Mouse (Mus musculus) liver, postnatal 0 days (tissue): ENCODE results near the gene Dda1. TPM values are rescaled to one million over a fixed set of nuclear protein-coding genes. Genes with fewer than 3 reads are reported as not detected.

Source experiments
- ATAC-seq: fragments of 200-750 bp; cut with Nextera tagmentation; 2 replicates; pipeline ENCODE4 v1.8.0; 2017; ENCODE audit warnings: mild to moderate bottlenecking, moderate library complexity
- DNase-seq: peaks from one replicate; pipeline ENCODE4 v3.0.0-alpha.2; 2016
- H3K27ac ChIP-seq: fragments of 300-500 bp; sonication (generic); 2 replicates; pipeline ENCODE4 v1.5.1; 2014; ENCODE audit warnings: antibody characterized with exemption, moderate library complexity, mild to moderate bottlenecking, low read depth
- H3K27me3 ChIP-seq: fragments of 300-500 bp; sonication (generic); 2 replicates; pipeline ENCODE4 v1.6.1; 2014; ENCODE audit warnings: low read length, control low read depth, mixed read lengths; ENCODE audit not compliant: insufficient read depth
- H3K36me3 ChIP-seq: fragments of 300-500 bp; sonication (generic); replicated peaks from 2 replicates; pipeline ENCODE4 v1.6.1; 2014; ENCODE audit warnings: mild to moderate bottlenecking, control low read depth, low read length, moderate library complexity, mixed read lengths; ENCODE audit not compliant: insufficient read depth
- H3K4me1 ChIP-seq: fragments of 300-500 bp; sonication (generic); 2 replicates; pipeline ENCODE4 v1.6.1; 2014; ENCODE audit warnings: antibody characterized with exemption, mild to moderate bottlenecking, control low read depth; ENCODE audit not compliant: insufficient read depth
- H3K4me2 ChIP-seq: fragments of 300-500 bp; sonication (generic); 2 replicates; pipeline ENCODE4 v1.6.1; 2014; ENCODE audit warnings: low read depth, mild to moderate bottlenecking, low read length, moderate library complexity, mixed read lengths
- H3K4me3 ChIP-seq: fragments of 300-500 bp; sonication (generic); 2 replicates; pipeline ENCODE4 v1.5.1; 2014; ENCODE audit warnings: low read depth, low read length
- H3K9ac ChIP-seq: fragments of 300-500 bp; sonication (generic); replicated peaks from 2 replicates; pipeline ENCODE4 v1.6.1; 2014; ENCODE audit warnings: mild to moderate bottlenecking, moderate library complexity
- H3K9me3 ChIP-seq: fragments of 300-500 bp; sonication (generic); 2 replicates; pipeline ENCODE4 v1.6.1; 2016; ENCODE audit warnings: mild to moderate bottlenecking, control low read depth, low read length, mixed read lengths
- CTCF ChIP-seq: sonication (generic); IDR thresholded peaks from 2 replicates; pipeline ENCODE4 v1.5.1; 2016; ENCODE audit warnings: antibody characterized with exemption, low read depth
- EP300 ChIP-seq: IDR thresholded peaks from 2 replicates; pipeline ENCODE4 v1.6.1; 2016; ENCODE audit warnings: antibody characterized with exemption, low read depth, mild to moderate bottlenecking
- WGBS: fragments of 180-500 bp; shearing (Covaris S2); extraction: QIAGEN DNeasy Blood & Tissue Kit; methylation state at CpG from one replicate; pipeline ENCODE4 v1.1.7; 2014; ENCODE audit not compliant: insufficient replicate concordance; 5-methylcytosine and 5-hydroxymethylcytosine counted together
- polyA plus RNA-seq: library from polyadenylated mRNA; unstranded; fragments of >200 nt; fragmentation: Nextera tagmentation; extraction: Ambion mirVana; gene quantifications from 2 replicates; pipeline ENCODE4 v1.2.1, GENCODE M21; 2015

Gene Dda1
- polyA plus RNA-seq, 1 experiment from 2014 or later: 31.0 TPM

DNA sequence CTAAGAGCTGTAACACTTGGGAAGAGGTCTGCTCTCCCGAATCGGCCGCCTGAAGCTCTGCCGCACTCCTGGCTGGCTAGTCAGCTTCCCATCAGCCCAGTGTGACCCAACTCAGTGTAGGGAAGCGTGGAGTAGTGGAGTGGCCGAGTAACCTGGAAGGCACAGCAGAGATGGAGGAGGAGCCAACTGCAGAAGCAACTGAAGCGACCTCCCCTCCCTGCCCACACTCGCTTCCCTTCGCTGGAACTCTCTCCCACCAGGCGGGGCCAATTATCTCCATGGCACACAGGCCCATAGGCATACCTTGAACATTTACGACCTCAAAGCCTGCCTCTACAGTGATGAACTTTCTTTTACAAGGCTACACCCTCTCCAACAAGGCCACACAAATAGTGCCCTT, 17.2 kb upstream of the Dda1 start:
- Histone ChIP-seq H3K4me2 (no peak overlapping the region), H3K4me1 (no peaks in the 10 kb centered on the region), H3K36me3 (no peaks in the 10 kb centered on the region), H3K27ac (no peak overlapping the region), H3K4me3 (no peak overlapping the region), H3K27me3 (0 out of 2 replicates have a peak, but pooled peaks cover 2% of the 10 kb centered on the region), H3K9ac (no peak overlapping the region), H3K9me3 (no peaks in the 10 kb centered on the region)
- ATAC-seq (no peak), DNase-seq (no peak)
- WGBS: 52% methylated on average over 11 of the region's 11 CpGs
- TF ChIP-seq CTCF (no peak), EP300 (no peak)

DNA sequence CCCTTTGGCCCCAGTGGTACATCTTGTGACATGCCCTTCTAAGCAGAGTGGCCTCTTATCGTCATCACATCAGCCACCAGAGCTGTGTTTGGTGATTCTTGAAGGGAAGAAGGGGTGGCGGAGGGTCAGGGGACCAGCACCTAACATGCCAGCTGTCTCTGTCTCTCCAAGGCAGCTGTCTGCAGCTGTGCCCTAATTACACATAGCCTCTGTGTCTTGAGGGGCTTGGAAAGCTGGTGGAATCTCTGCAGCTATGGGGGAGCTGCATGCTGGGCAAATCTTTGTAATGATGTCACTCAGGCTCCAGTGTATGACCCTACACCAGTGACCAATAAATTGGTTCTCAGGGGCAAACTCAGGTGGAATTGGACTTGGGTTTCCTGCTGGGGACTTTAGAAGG, 16.3 kb upstream of the Dda1 start:
- no peaks in the 10 kb centered on the region for H3K9me3 ChIP-seq
- H3K27me3 ChIP-seq: 0 out of 2 replicates have a peak, but pooled peaks cover 2% of the 10 kb centered on the region
- no peak overlapping the region for H3K4me2 ChIP-seq
- no peaks in the 10 kb centered on the region for H3K4me1 ChIP-seq
- H3K36me3 ChIP-seq: no peaks in the 10 kb centered on the region
- no peak for ATAC-seq
- H3K9ac ChIP-seq: no peak overlapping the region
- WGBS: 65% methylated on average over 2 of the region's 2 CpGs
- TF ChIP-seq CTCF: no peak
- H3K4me3 ChIP-seq: no peak overlapping the region
- H3K27ac ChIP-seq: no peak overlapping the region
- DNase-seq: no peak

DNA sequence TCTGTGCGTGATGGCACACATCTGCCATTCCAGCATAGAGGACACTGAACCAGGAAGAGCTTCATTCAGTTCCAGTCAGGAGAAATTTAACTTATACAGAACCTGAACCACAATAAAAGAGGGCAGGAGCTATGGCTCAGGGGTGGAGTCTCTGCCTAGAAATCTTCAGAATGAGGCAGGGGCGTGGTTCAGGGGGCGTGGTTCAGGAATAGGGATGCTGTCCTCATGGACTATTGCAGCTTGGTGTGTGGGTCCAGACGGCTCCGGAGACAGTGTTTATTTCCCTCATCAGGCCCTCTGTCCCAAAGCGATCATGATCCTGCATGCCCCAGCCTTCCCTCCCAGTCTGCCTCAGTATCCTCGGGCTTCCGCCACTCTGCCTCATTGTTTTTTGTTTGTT, 14.3 kb upstream of the Dda1 start:
- Histone ChIP-seq H3K9ac (no peak overlapping the region), H3K4me1 (no peaks in the 10 kb centered on the region), H3K4me3 (no peak overlapping the region), H3K4me2 (no peak overlapping the region), H3K27me3 (0 out of 2 replicates have a peak, but pooled peaks cover 2% of the 10 kb centered on the region), H3K27ac (no peak overlapping the region), H3K9me3 (no peaks in the 10 kb centered on the region), H3K36me3 (no peaks in the 10 kb centered on the region)
- peak; percentile 9 for DNase-seq
- 68% methylated on average over 8 of the region's 8 CpGs for WGBS
- TF ChIP-seq CTCF: no peak
- no peak for TF ChIP-seq EP300
- no peak for ATAC-seq

DNA sequence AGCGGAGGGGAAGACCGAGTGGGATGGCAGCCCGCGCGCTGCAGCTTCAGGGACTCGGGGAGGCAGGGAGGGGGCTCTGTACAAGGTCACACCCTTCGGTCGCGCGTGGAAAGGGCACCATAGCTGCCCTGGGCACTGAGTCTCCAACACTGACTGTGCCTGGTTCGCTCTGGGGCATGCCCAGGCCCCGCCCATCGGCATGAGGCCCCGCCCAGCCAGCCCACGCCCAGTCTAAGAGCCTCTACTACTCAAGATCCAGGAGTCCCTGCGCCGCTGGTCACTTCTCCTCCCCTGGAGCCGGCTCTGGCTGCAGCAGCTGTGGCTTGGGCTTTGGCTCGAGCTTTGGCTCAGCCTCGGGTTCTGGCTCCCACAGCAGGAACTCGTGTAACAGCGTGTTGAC, 12.1 kb upstream of the Dda1 start:
- no peak overlapping the region for H3K27ac ChIP-seq
- ATAC-seq (no peak), DNase-seq (peak; percentile 50)
- whole genome bisulfite sequencing: 57% methylated on average over 22 of the region's 22 CpGs
- no peaks in the 10 kb centered on the region for H3K36me3 ChIP-seq
- H3K4me3 ChIP-seq: no peak overlapping the region
- no peak overlapping the region for H3K4me2 ChIP-seq
- H3K9ac ChIP-seq: no peak overlapping the region
- H3K9me3 ChIP-seq: no peaks in the 10 kb centered on the region
- no peaks in the 10 kb centered on the region for H3K4me1 ChIP-seq
- TF ChIP-seq CTCF (no peak), EP300 (no peak)
- H3K27me3 ChIP-seq: 0 out of 2 replicates have a peak, but pooled peaks cover 2% of the 10 kb centered on the region

DNA sequence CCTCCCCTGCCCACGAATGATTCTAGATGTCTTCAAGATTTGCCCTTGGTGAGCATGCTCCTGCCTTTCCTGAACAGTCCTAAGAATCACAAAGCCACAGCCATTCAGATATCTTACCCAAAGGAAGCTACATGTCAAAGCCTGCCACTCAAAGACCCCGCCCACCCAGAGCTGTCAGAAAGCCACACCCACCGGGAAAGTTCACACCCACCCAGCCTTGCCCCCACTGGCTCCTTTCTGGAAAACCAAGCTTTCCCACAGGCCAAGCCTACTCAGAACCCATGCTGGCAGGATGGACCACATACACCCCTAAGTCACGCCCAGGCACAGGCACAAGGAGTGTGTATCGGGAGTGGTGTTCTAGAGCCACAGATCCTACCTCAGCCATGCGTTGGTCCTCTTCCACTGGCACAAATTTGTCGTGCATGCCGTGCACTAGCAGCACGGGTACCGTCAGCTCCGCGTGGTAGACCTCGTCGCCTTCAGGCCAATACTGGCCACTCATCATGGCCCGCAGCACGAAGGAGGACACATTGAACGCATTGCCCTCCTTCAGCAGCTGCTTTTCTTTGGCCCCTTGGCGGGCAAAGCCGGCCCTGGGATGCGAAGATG, 11.2 kb upstream of the Dda1 start:
- Histone ChIP-seq H3K9me3 (no peaks in the 10 kb centered on the region), H3K27ac (no peak overlapping the region), H3K27me3 (0 out of 2 replicates have a peak, but pooled peaks cover 2% of the 10 kb centered on the region), H3K36me3 (no peaks in the 10 kb centered on the region), H3K4me1 (peaks cover 4% of the 10 kb centered on the region), H3K4me3 (no peak overlapping the region), H3K4me2 (no peak overlapping the region), H3K9ac (no peak overlapping the region)
- DNase-seq (no peak), ATAC-seq (no peak)
- no peak for TF ChIP-seq CTCF
- TF ChIP-seq EP300: no peak
- WGBS: 80% methylated on average over 20 of the region's 20 CpGs

DNA sequence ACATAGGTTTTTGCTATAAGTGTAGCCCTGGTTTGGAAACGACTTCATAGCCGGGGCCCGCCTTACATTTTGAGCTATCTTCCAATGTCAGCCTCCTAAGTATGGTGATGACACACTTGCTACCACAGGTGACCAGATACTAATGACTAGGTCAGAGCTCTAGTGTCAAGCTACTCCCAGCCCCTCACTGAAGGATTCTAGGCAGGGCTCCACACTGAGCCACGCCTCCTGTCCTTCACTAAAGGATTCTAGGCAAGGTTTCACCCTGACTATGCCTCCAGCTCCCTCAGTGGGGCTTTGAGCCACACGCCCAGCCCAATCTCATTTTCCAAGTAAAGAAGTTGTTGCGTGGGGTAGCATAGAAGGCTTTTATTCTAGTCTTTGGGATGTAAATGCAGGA, 8.3 kb upstream of the Dda1 start:
- Histone ChIP-seq H3K9me3 (no peaks in the 10 kb centered on the region), H3K4me2 (no peak overlapping the region), H3K4me1 (peaks cover 24% of the 10 kb centered on the region), H3K36me3 (0 out of 2 replicates have a peak, but pooled peaks cover under 1% of the 10 kb centered on the region), H3K27ac (no peak overlapping the region), H3K4me3 (no peak overlapping the region), H3K27me3 (no peaks in the 10 kb centered on the region), H3K9ac (no peak overlapping the region)
- no peak for DNase-seq
- ATAC-seq: no peak
- TF ChIP-seq CTCF: no peak
- TF ChIP-seq EP300: no peak
- 86% methylated on average over 6 of the region's 6 CpGs for WGBS
